Mouse (Mus musculus): Measurements from ENCODE around the gene Nedd9. TPM values are rescaled to one million over a fixed set of nuclear protein-coding genes. Genes with fewer than 3 reads are reported as not detected.
"Not testable (repeated sequence)": the region's sequence is repeated elsewhere in the genome, so short reads cannot be mapped to it uniquely, and the experiment has no call there.

Nedd9 gene
- polyA plus RNA-seq, 1 experiment = not detected

GRCm38 (mm10) chr13:41291466-41291974, 195.6 kb downstream of the Nedd9 start:
- no peak overlapping the region for H3K4me3 ChIP-seq (ENCODE audit: insufficient read depth, low read depth, low read length)
- H3K4me1 ChIP-seq (ENCODE audit: control insufficient read depth, insufficient read depth, low read length) = no peaks in the 10 kb centered on the region
- TF ChIP-seq CTCF (IDR thresholded peaks at IDR 0.05; ENCODE audit: insufficient read depth, low read depth, low read length) (no peak), POLR2A (IDR thresholded peaks at IDR 0.05; ENCODE audit: insufficient read depth, low read depth, low read length) (no peak)
- no peak overlapping the region for H3K27ac ChIP-seq (ENCODE audit: insufficient read depth, low read depth, low read length)
- WGBS = 86% methylated on average over 4 of the region's 4 CpGs

- no peak for TF ChIP-seq POLR2A (IDR thresholded peaks at IDR 0.05; ENCODE audit: insufficient read depth, low read depth, low read length)
- no peak for TF ChIP-seq CTCF (IDR thresholded peaks at IDR 0.05; ENCODE audit: insufficient read depth, low read depth, low read length)
- Histone ChIP-seq H3K4me3 (ENCODE audit: insufficient read depth, low read depth, low read length) (no peak overlapping the region), H3K4me1 (ENCODE audit: control insufficient read depth, insufficient read depth, low read length) (no peaks in the 10 kb centered on the region), H3K27ac (ENCODE audit: insufficient read depth, low read depth, low read length) (no peak overlapping the region)
- 73% methylated on average over 3 of the region's 3 CpGs for WGBS
Measured at GRCm38 (mm10) chr13:41286285-41286684, 200.9 kb downstream of the Nedd9 start.

DNA sequence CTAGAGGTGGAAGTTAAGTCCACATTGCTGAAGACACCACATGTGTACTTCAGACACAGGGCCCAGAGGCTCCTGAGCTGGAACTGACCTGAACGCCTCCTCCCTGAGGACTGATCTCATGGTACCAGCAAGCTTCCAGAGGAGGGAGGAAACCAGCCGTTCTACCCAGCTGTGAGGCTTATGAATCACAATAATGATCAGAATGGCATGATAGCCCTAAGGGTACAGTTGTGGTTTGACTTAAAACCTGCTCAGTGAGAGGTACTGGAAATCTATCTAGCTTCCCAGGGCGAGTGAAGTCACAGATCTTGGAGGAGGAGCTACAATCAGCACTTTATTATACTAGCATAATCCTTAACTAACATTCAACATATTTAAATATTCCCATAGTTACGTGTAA, 201.7 kb downstream of the Nedd9 start:
- WGBS = 84% methylated on average over 4 of the region's 4 CpGs

DNA sequence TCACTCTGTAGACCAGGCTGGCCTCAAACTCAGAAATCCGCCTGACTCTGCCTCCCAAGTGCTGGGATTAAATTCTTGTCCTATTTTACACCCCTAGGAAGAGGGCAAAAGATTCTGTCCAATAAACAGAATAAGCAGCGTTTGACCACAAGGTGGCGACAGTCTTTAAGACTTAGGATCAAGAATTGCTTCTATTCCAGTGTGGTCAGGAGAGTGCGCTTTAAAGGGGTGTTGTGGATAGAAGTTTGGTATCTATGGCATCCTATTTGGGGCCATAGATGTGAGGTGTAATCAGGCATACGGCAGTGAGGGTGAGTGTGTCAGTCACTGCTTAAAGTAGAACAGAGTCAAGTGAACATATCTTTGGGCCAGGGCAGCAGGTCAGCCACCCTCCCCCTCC, 203.9 kb downstream of the Nedd9 start:
- TF ChIP-seq POLR2A (IDR thresholded peaks at IDR 0.05; ENCODE audit: insufficient read depth, low read depth, low read length) (no peak), CTCF (IDR thresholded peaks at IDR 0.05; ENCODE audit: insufficient read depth, low read depth, low read length) (no peak)
- H3K27ac ChIP-seq (ENCODE audit: insufficient read depth, low read depth, low read length) = no peak overlapping the region
- no peak overlapping the region for H3K4me3 ChIP-seq (ENCODE audit: insufficient read depth, low read depth, low read length)
- no peaks in the 10 kb centered on the region for H3K4me1 ChIP-seq (ENCODE audit: control insufficient read depth, insufficient read depth, low read length)
- WGBS = 21% methylated on average over 5 of the region's 5 CpGs

More for the DNA sequence above, 201.7 kb downstream of the Nedd9 start:
- no peak overlapping the region for H3K27ac ChIP-seq (ENCODE audit: insufficient read depth, low read depth, low read length)
- no peaks in the 10 kb centered on the region for H3K4me1 ChIP-seq (ENCODE audit: control insufficient read depth, insufficient read depth, low read length)
- no peak overlapping the region for H3K4me3 ChIP-seq (ENCODE audit: insufficient read depth, low read depth, low read length)
- TF ChIP-seq POLR2A (IDR thresholded peaks at IDR 0.05; ENCODE audit: insufficient read depth, low read depth, low read length) = no peak
- no peak for TF ChIP-seq CTCF (IDR thresholded peaks at IDR 0.05; ENCODE audit: insufficient read depth, low read depth, low read length)

- H3K4me3 ChIP-seq (ENCODE audit: insufficient read depth, low read depth, low read length) = no peak overlapping the region
- TF ChIP-seq CTCF (IDR thresholded peaks at IDR 0.05; ENCODE audit: insufficient read depth, low read depth, low read length) (no peak), POLR2A (IDR thresholded peaks at IDR 0.05; ENCODE audit: insufficient read depth, low read depth, low read length) (no peak)
Measured at GRCm38 (mm10) chr13:41280696-41281095, 206.5 kb downstream of the Nedd9 start.

DNA sequence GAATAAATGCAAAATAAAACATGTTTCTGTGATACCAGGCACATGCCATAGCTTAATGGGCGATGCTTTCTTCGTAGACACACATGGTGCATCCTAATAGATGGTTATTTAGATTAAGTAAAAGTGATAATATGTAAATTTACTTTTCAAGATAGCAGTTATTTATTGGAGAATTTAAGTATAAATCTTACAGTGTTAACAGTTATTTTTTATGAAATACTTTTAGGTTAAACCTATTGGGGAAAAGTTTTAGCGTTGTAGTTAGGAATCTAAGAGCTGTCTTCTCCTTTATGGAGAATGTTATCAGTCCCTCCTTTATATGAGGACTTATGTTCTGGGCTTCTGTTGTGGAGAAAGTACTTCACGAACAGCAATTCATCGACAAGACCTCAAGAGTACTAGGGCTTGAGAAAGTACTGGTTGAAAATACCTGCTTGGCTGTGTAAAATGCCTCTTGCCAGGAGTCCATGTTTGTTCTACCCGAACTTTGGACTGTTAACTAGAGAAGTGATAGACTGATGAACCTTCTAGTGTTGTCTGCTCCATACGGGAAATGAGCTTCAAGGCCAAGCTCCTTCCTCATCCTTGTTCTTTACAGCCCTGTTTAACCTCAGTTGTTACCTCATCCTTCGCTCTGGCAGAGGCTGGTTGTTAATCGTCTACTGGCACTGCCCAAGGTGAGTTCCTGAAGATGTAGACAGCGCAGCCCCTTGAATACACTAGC, 213.1 kb downstream of the Nedd9 start, which contains the start of gene Gm17364:
Gene Gm17364 (minus strand): TSS at position 51 of the 724 bp plus-strand sequence.
- H3K27ac ChIP-seq (ENCODE audit: insufficient read depth, low read depth, low read length) = no peak within 1 kb of the TSS
- H3K4me1 ChIP-seq (ENCODE audit: control insufficient read depth, insufficient read depth, low read length) = no peaks in the 10 kb centered on the region
- H3K4me3 ChIP-seq (ENCODE audit: insufficient read depth, low read depth, low read length) = no peak within 1 kb of the TSS
- no peak for TF ChIP-seq CTCF (IDR thresholded peaks at IDR 0.05; ENCODE audit: insufficient read depth, low read depth, low read length)
- 94% methylated on average over 10 of the region's 10 CpGs for WGBS

More at GRCm38 (mm10) chr13:41280696-41281095, 206.5 kb downstream of the Nedd9 start:
- no peaks in the 10 kb centered on the region for H3K4me1 ChIP-seq (ENCODE audit: control insufficient read depth, insufficient read depth, low read length)
- 88% methylated on average over 5 of the region's 5 CpGs for WGBS
- H3K27ac ChIP-seq (ENCODE audit: insufficient read depth, low read depth, low read length) = no peak overlapping the region

DNA sequence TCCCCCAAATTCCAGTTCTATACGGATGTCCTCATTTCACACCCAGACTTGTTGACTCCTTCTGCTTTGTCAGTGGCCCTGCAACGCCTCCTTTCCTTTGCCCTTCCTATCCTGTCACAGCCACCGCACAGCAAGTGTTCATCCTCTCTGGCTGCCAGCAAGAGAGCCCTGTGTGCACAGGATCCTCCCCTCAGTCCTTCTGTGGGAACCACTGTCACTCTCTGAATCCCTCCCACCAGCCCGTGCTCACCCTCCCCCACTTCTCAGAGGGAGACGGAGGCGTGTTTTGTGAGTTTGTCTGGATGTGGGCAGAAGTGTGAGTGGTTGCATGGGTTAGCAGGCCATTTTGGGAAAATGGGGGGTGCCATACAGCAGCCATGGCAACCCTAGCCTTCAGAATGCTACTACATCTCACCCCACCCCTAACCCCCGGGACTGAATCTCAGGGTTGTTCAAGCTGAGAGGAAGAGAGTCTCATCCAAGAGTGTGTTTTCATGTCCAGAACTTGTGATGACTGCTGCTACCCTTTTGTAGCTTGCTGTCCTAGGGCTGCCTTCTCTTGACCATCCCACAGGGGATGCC, 219.2 kb downstream of the Nedd9 start:
- WGBS = 13% methylated on average over 7 of the region's 7 CpGs
- Histone ChIP-seq H3K4me3 (ENCODE audit: insufficient read depth, low read depth, low read length) (no peak overlapping the region), H3K4me1 (ENCODE audit: control insufficient read depth, insufficient read depth, low read length) (peaks cover 6% of the 10 kb centered on the region), H3K27ac (ENCODE audit: insufficient read depth, low read depth, low read length) (no peak overlapping the region)
- TF ChIP-seq POLR2A (IDR thresholded peaks at IDR 0.05; ENCODE audit: insufficient read depth, low read depth, low read length) (no peak), CTCF (IDR thresholded peaks at IDR 0.05; ENCODE audit: insufficient read depth, low read depth, low read length) (no peak)

DNA sequence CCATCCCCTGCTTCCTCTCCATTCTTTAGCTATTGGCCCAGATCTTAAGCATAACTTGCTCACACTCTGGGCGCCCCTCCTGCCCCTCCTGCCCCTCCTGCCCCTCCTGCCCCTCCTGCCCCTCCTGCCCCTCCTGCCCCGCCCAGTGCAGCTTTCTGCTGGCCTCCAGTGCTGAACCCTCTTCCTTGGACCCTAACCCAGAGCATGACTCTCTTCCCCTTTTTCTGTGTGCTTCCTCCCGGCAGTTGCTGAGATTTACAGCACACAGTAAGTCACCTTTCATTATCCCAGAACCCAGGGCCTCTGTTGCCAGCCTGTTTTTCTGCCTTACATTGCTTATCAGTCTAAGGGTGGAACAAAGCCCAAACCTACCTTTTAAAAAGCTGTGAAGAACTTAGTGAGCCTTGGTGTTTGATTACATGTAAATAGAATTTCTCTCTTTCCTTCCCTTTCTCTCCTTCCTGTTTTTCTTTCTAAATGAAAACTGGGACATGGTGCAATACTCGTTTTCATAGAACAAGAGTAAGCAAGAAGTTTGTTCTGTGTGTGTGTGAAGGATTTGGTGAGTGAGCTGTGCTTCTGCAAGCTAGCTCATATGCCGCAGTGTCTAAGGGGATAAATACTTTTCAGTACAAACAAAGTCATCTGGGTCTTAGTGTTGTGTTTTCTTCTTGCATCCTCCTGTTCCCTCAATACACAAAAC, 223.7 kb downstream of the Nedd9 start:
- 72% methylated on average over 5 of the region's 5 CpGs for WGBS
- H3K4me3 ChIP-seq (ENCODE audit: insufficient read depth, low read depth, low read length) = no peak overlapping the region

GRCm38 (mm10) chr13:41261617-41262016, 225.5 kb downstream of the Nedd9 start:
- not testable (repeated sequence) for H3K4me1 ChIP-seq (ENCODE audit: control insufficient read depth, insufficient read depth, low read length); H3K27ac ChIP-seq (ENCODE audit: insufficient read depth, low read depth, low read length); H3K4me3 ChIP-seq (ENCODE audit: insufficient read depth, low read depth, low read length)
- WGBS = 96% methylated on average over 8 of the region's 8 CpGs

More for the DNA sequence above, 223.7 kb downstream of the Nedd9 start:
- Histone ChIP-seq H3K27ac (ENCODE audit: insufficient read depth, low read depth, low read length) (no peak overlapping the region), H3K4me1 (ENCODE audit: control insufficient read depth, insufficient read depth, low read length) (peaks cover 6% of the 10 kb centered on the region)
- TF ChIP-seq POLR2A (IDR thresholded peaks at IDR 0.05; ENCODE audit: insufficient read depth, low read depth, low read length) = no peak
- no peak for TF ChIP-seq CTCF (IDR thresholded peaks at IDR 0.05; ENCODE audit: insufficient read depth, low read depth, low read length)

Other genes starting within 250 kb of the Nedd9 start
- not detected in 2 replicates for gene Smim13, start 237.5 kb downstream of the Nedd9 start, polyA plus RNA-seq (2012; ENCODE audit: insufficient read depth, insufficient read length, low replicate concordance, missing spikeins)
- not detected in 2 replicates for gene Gm17364, start 213.4 kb downstream of the Nedd9 start, polyA plus RNA-seq (2012; ENCODE audit: insufficient read depth, insufficient read length, low replicate concordance, missing spikeins)
- not detected in 2 replicates for gene Tmem170b, start 118.5 kb upstream of the Nedd9 start, polyA plus RNA-seq (2012; ENCODE audit: insufficient read depth, insufficient read length, low replicate concordance, missing spikeins)

Data from olfactory bulb, adult 2 months (tissue).